Mouse (Mus musculus) left cerebral cortex, adult 9 months (tissue): ENCODE results near the gene Sf3a2.
"Not testable (repeated sequence)": the region's sequence is repeated elsewhere in the genome, so short reads cannot be mapped to it uniquely, and the experiment has no call there.

Experiments used
- DNase-seq, 2 experiments: peaks; one replicate each; pipeline ENCODE4 v3.0.0; 2022; ENCODE audit warnings: low spot score in 2 of 2

Sf3a2 gene

DNA sequence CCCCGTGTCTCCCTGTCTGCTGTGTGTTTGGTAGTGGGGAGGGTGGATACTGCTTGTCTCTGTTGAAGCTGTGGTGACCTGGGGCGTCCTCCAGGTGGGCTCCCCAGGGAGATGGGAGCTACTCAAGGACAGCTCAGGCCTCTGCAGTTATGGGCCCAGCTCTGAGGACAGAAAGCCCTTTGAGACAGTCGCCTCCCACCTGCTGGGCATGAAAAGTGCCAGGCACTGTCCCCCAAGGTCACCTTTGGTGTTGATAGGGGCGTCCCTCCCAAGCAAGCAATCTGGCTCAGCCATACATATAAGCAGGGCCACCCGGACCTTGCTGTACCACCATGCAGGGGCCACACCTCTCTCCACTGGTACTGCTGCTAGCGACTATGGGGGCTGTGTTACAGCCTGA lies 6.9 kb downstream of the Sf3a2 start, which contains the start of gene Amh:
Gene Amh (plus strand): TSS at position 328 of the 400 bp plus-strand sequence.
- DNase-seq = no peak

DNA sequence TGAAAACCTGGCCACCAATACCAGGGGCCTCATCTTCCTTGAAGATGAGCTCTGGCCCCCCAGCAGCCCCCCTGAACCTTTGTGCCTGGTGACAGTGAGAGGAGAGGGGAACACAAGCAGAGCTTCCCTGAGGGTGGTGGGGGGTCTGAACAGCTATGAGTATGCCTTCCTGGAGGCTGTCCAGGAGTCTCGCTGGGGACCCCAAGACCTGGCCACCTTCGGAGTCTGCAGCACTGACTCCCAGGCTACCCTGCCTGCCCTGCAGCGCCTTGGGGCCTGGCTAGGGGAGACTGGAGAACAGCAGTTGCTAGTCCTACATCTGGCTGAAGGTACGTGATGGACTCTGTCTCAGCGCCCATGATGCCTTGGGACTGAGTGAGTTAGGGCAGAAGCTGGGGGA lies 7.3 kb downstream of the Sf3a2 start:
- DNase-seq = no peak

DNA sequence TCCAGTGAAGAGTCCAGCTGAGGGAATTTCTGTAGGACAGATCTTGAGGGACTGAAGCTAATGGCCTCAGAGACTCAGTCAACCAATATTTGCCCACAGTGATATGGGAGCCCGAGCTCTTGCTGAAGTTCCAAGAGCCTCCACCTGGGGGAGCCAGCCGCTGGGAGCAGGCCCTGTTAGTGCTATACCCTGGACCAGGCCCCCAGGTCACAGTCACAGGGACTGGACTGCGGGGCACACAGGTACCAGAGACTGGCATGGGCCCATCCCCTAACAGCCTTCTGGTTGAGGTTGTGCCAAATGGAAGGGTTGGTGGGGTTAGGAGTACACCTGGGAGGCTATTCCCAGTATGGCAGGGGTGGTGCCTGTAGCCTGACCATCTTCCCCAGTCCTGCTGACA lies 7.9 kb downstream of the Sf3a2 start:
- DNase-seq = peak in 1 of 2 experiments; percentile 80

DNA sequence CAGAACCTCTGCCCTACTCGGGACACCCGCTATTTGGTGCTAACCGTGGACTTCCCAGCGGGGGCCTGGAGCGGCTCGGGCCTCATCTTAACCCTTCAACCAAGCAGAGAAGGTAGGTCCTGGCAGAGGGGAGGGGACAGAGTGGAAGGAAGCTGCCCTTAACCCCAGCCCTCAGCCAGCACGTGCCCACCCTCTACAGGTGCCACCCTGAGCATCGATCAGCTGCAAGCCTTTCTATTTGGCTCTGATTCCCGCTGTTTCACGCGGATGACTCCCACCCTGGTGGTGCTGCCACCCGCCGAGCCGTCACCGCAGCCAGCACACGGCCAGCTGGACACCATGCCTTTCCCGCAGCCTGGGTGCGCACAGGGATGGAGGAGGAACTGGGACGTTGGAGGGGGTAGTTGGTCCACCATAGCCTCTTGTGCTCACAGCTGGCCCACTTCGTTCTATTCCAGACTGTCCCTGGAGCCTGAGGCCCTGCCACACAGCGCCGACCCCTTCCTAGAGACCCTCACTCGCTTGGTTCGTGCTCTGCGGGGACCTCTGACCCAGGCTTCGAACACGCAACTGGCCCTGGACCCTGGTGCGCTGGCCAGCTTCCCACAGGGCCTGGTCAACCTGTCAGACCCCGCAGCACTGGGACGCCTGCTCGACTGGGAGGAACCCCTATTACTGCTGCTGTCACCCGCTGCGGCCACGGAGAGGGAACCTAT lies 8.5 kb downstream of the Sf3a2 start:
- no peak for DNase-seq

DNA sequence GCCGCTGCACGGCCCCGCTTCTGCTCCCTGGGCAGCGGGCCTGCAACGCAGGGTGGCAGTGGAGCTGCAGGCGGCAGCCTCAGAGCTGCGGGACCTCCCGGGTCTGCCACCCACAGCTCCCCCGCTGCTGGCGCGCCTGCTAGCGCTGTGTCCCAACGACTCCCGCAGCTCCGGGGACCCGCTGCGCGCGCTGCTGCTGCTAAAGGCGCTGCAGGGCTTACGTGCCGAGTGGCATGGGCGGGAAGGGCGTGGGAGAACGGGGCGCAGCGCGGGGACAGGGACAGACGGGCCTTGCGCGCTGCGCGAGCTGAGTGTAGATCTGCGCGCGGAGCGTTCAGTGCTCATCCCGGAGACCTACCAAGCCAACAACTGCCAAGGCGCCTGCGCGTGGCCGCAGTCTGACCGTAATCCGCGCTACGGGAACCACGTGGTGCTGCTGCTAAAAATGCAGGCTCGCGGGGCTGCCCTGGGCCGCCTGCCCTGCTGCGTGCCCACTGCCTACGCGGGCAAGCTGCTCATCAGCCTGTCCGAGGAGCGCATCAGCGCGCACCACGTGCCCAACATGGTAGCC lies 9.1 kb downstream of the Sf3a2 start:
- peak; percentile 86 to 90 for DNase-seq

DNA sequence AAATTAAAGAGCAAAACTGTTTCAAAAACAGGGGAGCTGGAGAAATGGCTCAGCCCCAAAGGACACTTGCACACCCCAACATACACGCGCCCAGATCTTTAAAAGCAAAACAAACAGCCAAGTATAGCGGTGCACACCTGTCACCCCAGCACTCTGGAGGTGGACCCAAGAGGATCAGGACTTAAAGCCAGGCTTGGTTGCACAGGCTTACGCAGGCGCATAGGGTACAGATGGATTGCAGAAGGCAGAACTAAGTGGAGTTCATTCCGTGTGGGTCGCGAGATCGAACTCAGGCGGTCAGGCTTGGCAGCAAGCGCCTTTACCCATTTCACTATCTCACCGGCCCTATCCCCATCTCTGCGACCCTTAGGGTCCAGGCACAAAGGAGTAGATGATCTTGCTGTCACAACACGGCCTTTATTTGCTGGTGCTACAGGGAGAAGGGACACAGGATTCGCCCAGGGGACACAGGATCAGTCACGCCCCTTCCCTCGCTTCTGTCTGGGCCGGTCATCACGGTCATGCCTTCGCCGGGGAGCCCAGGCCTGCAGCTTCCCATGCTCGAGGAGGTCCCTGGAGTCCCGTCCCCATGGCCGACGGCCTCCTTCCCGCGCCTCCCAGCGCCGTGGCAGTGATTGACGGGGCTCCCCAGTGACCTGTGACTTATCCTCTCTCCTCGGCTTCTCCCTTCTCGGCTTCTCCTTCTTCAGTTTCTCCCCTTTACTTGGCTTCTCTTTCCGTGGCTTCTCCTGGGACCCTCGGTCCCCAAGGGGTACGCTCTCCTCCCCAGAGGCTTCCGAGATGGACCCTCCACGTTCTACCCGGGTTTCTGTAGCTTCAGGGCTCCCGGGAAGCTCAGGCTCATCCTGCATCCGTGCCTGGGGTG lies 10.3 kb downstream of the Sf3a2 start:
- DNase-seq = no peak

DNA sequence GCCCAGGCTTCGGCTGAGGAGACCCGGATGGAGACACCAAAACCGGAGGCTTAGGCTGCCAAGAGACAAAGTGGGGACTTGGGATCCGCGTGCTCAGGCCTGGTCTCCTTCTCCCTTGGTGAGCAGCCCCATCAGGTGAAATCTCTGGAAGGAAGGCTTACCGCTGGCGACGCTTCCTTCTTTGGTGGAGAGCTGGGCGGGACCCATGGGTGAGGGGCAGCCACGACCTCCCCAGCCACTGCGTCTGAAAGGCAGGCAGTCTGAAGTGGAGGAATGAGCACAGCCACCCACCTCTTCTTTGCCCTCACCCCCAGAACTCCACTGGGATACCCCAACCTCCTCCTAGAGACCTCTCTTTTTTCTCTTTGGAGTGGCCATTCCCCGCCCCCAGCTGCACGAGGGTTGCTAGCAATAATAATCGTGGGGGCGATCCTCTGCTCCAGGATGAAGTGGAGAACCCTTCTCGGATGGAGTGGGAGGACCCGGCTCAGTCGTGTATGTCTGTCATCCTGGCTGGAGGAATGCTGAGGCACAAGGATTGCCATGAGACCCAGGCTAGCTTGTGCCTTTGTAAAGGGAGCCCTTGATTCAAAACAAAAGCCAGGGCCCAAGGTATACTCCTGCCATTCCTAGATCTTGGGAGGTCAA lies 11.1 kb downstream of the Sf3a2 start:
- peak in 1 of 2 experiments; percentile 59 for DNase-seq

DNA sequence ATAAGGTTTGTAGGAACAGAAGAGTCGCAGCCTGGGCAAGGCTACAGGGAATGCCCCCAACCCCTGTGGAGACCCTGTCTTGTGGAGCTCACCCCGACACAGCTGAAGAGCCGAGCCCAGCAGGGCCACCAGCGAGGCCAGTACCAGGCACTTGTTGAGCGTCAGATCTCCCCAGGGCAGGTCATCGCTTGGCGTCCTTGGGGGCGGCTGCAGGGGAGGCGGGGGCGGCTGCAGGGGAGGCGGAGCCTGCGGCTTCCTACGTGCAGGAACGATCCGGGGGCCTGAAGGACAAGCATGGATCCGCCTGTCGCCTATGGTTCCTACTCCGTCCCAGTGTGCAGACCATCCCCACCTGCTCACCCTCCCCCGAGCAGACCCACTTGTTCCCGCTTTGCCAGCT lies 12.1 kb downstream of the Sf3a2 start:
- no peak for DNase-seq

DNA sequence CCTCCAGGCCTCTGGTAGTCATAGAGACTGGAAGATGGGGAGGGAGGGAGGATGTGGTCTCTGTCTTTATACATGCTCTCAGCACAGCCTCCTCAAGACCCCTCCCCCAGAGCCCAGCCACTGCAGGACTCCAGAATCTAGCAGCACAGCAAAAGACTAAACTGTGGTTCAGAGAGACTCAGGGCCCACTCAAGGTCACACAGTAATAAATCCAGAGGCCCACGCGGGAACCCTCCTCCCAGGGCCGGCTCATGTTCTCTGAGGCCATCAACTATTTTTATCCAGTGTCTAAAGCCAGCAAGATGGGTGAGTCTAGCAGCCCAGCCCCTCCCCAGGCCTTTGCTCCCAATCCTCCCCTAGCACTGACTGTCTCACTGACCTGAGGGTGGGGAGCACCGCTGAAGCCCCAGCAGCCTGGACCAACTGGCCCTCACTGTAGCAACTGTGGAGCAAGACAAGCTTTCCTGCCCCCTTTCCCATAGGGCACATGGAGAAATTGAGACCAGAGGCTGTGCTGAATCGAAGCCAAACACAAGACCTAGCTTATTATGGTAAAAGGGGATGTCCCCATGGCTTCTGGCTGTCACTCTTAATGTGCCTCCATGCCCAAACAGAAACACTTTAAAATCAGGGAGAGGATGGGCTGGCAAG lies 14.5 kb downstream of the Sf3a2 start:
- no peak for DNase-seq

DNA sequence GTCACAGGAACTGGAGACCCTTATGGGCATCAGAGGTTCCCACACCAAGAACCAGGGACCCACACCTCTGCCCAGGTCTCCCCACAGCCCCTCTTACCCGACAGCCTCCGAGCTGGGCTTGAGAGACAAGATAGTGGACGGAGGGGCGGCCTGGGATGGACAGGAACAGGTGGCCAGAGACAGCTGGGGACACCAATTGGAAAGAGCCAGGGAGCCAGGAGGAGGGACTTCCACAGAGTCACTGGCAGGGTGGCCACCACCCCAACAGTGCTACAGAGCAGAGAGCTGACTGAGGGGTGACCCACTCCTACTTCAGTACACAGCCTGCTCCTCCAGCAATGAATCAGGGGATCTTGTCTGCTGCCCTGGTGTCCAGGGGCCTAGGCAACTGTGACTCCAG lies 15.4 kb downstream of the Sf3a2 start, which contains the start of gene Jsrp1:
Gene Jsrp1 (minus strand): TSS at position 133 of the 400 bp plus-strand sequence.
- DNase-seq = no peak

DNA sequence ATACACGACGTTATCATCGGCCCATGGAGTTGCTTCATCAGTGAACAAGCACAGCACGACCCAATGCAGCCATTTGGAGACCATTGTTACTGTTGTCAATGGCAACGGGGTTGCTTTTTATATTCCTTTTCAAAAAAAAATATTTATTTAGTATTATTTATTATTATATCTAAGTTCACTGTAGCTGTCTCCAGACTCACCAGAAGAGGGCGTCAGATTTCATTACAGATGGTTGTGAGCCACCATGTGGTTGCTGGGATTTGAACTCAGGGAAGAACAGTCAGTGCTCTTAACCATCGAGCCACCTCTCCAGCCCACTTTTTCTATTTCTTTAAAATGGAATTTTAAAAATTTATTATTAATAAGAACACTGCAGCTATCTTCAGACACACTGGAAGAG lies 16.8 kb downstream of the Sf3a2 start:
- DNase-seq = no peak

DNA sequence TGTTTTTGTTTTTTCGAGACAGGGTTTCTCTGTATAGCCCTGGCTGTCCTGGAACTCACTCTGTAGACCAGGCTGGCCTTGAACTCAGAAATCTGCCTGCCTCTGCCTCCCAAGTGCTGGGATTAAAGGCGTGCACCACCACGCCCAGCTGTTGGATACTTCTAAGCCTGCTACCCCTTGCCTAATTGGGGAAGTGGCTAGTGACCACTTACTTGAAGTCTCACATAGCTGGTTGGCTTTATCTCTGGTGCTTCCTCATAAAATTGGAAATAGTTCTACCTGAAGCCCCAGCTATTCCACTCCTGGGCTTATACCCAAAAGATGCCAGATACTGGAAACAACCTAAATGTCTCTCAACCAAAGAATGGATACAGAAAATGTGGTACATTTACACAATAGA lies 18.3 kb downstream of the Sf3a2 start:
- not testable (repeated sequence) for DNase-seq

DNA sequence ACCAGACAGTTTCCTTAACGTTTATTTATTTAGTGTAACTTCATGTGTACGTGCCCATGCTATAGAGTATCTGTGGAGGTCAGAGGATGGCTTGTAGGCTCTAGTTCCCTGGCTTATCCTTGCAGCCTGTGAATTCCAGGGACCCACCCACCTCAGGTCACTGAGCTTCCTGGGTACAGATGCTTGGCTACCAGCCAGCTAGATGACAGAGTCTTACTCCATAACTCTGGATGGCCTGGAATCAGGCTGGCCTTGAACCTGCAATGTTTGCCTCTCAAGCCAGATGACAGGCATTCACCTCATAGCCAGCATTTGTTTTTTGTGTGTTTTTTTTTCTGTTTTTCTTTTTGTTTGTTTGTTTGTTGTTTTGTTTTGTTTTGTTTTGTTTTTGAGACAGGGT lies 19.2 kb downstream of the Sf3a2 start:
- DNase-seq = no peak

DNA sequence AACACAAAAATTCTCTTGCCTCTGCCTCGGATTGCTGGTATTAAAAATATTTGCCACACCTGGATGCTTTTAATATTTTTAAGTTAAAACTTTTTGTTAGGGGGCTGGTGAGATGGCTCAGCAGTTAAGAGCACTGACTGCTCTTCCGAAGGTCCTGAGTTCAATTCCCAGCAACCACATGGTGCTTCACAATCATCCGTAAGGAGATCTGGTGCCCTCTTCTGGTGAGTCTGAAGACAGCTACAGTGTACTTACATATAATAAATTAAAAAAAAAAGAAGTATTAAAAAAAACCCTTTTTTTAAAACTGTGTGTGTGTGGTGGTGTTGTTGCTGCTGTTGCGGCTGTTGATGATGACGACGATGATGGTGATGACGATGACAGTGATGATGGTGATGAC lies 20.0 kb downstream of the Sf3a2 start:
- not testable (repeated sequence) for DNase-seq

DNA sequence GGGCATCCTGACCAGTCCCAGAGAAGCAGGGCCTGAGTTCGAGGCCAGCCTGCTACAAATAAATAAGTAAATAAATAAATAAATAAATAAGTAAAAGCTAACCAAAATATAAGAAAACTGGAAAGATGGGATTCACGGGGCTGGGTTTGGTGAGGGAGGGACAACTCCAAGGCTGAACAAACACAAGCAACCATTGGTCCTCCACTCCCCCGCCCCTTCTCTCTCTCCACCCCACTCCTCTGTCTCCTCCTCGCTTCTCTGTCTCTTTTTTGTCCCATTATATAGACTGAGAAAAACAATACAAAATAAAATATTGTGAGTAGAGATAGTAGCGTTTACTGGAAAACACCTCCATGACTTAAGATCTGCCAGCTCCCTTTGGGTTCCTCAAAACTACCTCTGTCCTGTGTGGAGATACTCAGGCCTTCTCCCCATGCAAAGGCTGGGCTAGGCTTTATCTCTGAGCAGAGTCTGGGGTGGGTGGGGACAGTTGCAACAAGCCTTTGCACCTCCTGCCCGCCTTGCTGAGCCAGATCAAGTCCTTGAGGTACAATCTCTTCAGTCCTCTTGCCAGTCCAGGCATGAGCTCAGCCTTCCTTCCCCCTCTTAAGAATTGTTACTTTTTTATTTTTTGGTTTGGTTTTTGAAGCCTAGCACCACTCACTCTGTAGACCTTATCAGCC lies 20.7 kb downstream of the Sf3a2 start:
- no peak for DNase-seq

DNA sequence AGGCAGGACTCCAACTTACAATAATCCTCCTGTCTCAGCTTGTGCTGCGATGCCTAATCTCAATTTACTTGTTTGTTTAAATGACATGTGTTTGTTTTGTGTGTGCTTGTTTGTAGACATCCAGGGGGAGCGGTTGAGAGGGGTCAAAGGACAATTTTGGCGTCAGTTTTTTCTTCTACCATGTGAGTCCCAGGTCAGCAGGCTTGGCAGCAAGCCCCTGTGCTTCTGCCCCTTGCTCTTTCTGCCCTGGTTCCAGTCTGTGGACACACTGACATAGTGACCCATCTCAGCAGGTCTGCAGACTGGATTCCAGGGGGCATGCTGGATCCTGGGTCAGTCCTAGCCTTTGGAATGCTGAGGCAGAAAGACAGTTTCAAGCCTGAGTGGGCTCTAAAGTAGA lies 21.4 kb downstream of the Sf3a2 start:
- DNase-seq = no peak

DNA sequence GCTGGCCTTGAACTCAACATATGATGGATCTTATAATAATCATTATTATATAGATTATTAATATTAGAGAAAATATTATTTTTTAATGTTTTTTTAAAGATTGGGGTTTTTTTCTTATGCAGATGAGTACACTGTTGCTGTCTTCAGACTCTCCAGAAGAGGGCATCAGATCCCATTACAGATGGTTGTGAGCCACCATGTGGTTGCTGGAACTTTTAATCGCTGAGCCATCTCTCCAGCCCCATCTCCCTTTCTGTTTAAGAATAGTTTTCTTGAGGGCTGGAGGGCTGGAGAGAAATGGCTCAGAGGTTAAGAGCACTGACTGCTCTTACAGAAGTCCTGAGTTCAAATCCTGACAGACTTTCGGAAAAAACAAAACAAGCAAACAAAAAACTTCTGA lies 24.0 kb downstream of the Sf3a2 start:
- DNase-seq = no peak

DNA sequence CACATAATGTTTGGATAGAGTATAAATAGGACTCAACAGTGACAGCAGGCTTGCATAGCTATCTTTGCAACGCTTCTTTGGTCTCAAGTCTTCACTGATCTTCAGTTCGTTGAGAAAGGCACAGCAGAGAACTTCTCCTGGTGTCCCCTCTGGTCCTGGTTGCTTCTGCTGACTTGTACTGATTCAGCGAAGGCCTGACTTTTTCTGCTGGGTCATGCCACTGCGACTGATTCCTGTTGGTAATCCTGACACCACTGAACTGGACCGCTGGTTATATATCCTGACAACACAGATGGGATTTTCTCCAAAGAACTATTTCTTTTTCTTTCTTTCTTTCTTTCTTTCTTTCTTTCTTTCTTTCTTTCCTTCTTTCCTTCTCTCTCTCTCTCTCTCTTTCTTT lies 24.5 kb downstream of the Sf3a2 start:
- DNase-seq = no peak

DNA sequence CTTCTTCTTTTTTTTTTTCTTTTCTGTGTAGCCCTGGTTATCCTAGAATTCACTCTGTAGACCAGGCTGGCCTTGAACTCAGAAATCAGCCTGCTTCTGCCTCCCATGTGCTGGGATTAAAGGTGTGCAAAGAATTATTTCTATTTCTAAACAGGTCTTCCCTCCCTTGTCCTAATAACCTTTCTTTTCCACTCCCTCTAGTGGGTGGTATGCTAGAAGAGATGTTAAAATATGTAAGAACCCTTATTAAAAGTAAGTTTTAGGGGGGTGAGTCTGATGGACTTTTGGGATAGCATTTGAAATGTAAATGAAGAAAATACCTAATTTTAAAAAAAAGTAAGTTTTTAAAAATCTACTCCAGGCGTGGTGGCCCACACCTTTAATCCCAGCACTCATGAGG lies 25.3 kb downstream of the Sf3a2 start:
- no peak for DNase-seq

DNA sequence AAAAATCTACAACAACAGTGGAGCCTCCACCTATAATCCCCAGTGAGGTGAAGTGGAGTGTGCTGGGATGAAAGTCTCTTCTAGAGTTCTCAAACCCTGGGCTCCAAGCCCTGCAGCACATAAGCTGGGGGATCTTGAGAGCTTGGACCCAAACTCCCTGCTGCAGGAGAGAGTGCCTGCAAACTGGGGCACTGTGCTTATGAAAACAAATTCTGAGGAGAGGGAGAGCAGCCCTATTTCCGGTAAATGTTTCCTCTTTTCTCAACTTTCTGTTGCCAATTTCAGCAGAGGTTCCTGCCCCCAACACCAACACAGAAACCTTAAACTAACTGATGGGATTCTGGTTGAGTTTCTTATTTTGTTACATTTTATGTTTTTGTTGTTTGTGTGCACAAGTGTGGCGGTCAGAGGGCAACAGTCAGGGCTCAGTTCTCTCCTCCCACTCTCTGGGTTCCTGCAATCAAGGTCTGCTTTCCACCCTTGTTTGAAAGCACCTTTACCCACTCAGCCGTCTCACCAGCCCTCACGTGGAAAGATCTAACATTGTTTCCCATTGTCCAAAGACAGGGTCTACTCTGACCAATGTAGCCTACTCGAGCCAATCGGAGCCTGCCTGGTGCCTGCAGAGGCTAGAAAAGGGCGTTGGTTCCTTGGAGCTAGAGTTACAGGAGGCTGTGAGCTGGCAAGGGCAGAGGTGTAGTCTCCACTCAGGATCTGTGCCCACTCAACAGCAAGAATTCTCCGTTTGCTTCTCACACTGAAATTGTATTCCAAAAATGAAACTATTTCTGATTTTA lies 26.0 kb downstream of the Sf3a2 start:
- no peak for DNase-seq
